Mouse (Mus musculus) left cerebral cortex, adult 2 months (tissue): ENCODE measurements at regions not wholly inside any gene's neighbourhood (a gene's known extent, or its start where the extent isn't known, plus 50 kb on each side); places are given as distances from the start of the nearest gene placed in this dataset.

Experiments
- DNase-seq, 2 experiments: peaks; one replicate each; pipeline ENCODE4 v3.0.0; 2021 to 2022; ENCODE audit warnings: low spot score in 2 of 2, mixed read lengths in 1 of 2; ENCODE audit errors: extremely low spot score in 1 of 2
- H3K27ac ChIP-seq: fragments of 200-600 bp; 2 replicates; pipeline ENCODE4 v1.8.1; 2022
- H3K4me3 ChIP-seq: fragments of 200-600 bp; 2 replicates; pipeline ENCODE4 v1.8.1; 2022
- CTCF ChIP-seq: fragments of 200-600 bp; IDR thresholded peaks from 2 replicates; pipeline ENCODE4 v1.8.1; 2022; ENCODE audit warnings: antibody characterized with exemption, mild to moderate bottlenecking, moderate library complexity
- intact Hi-C: fragments of 180-260 bp; cut with DNase I; formaldehyde crosslinking; loops from one replicate; pipeline ENCODE4 v1.15.1; 2025

GRCm38 (mm10) chr12:73441326-73441725 is 104.9 kb downstream of the Tmem30b start:
- intact Hi-C loops = no loop called here
- no peak overlapping the region for H3K4me3 ChIP-seq
- DNase-seq = no peak
- no peak for TF ChIP-seq CTCF
- H3K27ac ChIP-seq = no peak overlapping the region

- Histone ChIP-seq H3K4me3 (no peak overlapping the region), H3K27ac (no peak overlapping the region)
- no peak for TF ChIP-seq CTCF
- intact Hi-C loops = no loop called here
- DNase-seq = no peak
Observed at GRCm38 (mm10) chr12:73434684-73435083, 111.5 kb downstream of the Tmem30b start.

GRCm38 (mm10) chr12:73432546-73432945 is 113.6 kb downstream of the Tmem30b start:
- H3K4me3 ChIP-seq = no peak overlapping the region
- DNase-seq = no peak
- no peak overlapping the region for H3K27ac ChIP-seq
- TF ChIP-seq CTCF = no peak
- intact Hi-C loops = no loop called here

GRCm38 (mm10) chr12:73428171-73428570 is 118.0 kb downstream of the Tmem30b start:
- DNase-seq = no peak
- TF ChIP-seq CTCF = no peak
- intact Hi-C loops = no loop called here
- Histone ChIP-seq H3K4me3 (no peak overlapping the region), H3K27ac (no peak overlapping the region)

GRCm38 (mm10) chr12:73424814-73425213 is 121.4 kb downstream of the Tmem30b start:
- no peak for TF ChIP-seq CTCF
- no peak overlapping the region for H3K4me3 ChIP-seq
- H3K27ac ChIP-seq = no peak overlapping the region
- intact Hi-C loops = no loop called here
- no peak for DNase-seq

GRCm38 (mm10) chr12:73417101-73417500 is 129.1 kb downstream of the Tmem30b start:
- no peak for TF ChIP-seq CTCF
- intact Hi-C loops = no loop called here
- no peak overlapping the region for H3K4me3 ChIP-seq
- no peak overlapping the region for H3K27ac ChIP-seq
- no peak for DNase-seq

- no peak for DNase-seq
- intact Hi-C loops = no loop called here
- Histone ChIP-seq H3K27ac (no peak overlapping the region), H3K4me3 (no peak overlapping the region)
- TF ChIP-seq CTCF = no peak
Observed at GRCm38 (mm10) chr12:73416367-73416897, 129.8 kb downstream of the Tmem30b start.

GRCm38 (mm10) chr12:73415856-73416366 is 129.3 kb downstream of the Slc38a6 start:
- intact Hi-C loops = no loop called here
- no peak for DNase-seq
- TF ChIP-seq CTCF = no peak
- Histone ChIP-seq H3K27ac (no peak overlapping the region), H3K4me3 (no peak overlapping the region)

GRCm38 (mm10) chr12:73413439-73414196 is 127.0 kb downstream of the Slc38a6 start:
- no peak for DNase-seq
- Histone ChIP-seq H3K27ac (no peak overlapping the region), H3K4me3 (no peak overlapping the region)
- intact Hi-C loops = no loop called here
- TF ChIP-seq CTCF = no peak

- Histone ChIP-seq H3K4me3 (no peak overlapping the region), H3K27ac (no peak overlapping the region)
- intact Hi-C loops = no loop called here
- no peak for TF ChIP-seq CTCF
- no peak for DNase-seq
Observed at GRCm38 (mm10) chr12:73412500-73412899, 125.9 kb downstream of the Slc38a6 start.

GRCm38 (mm10) chr12:73410924-73411323 is 124.3 kb downstream of the Slc38a6 start:
- H3K4me3 ChIP-seq = no peak overlapping the region
- DNase-seq = no peak
- no peak overlapping the region for H3K27ac ChIP-seq
- TF ChIP-seq CTCF = no peak
- intact Hi-C loops = no loop called here

GRCm38 (mm10) chr12:73409481-73410085 is 123.0 kb downstream of the Slc38a6 start:
- no peak overlapping the region for H3K4me3 ChIP-seq
- intact Hi-C loops = no loop called here
- TF ChIP-seq CTCF = no peak
- DNase-seq = no peak
- no peak overlapping the region for H3K27ac ChIP-seq
